Mouse (Mus musculus) megakaryocyte progenitor cell, adult 5-6 weeks (primary cell): ENCODE measurements around the gene Rps15. TPM values are rescaled to one million over a fixed set of nuclear protein-coding genes. Genes with fewer than 3 reads are reported as not detected.

Experiments used
- ATAC-seq: replicated peaks from 2 replicates; pipeline ENCODE4 v1.8.0; 2016; ENCODE audit warnings: mild to moderate bottlenecking, moderate TSS enrichment, inconsistent platforms; ENCODE audit not compliant: poor library complexity
- total RNA-seq, 2 experiments: library from RNA; stranded (forward) in 1 of 2; stranded (reverse) in 1 of 2; fragments of 157-497, 149-512 nt in 1 of 2; fragments of 200-1000 nt in 1 of 2; gene quantifications; 2 replicates each; pipeline versions ENCODE4 v1.2.3 to v1.2.4; 2015 to 2017

Gene Rps15
- total RNA-seq, 2 experiments from 2014 or later: 2,314 to 2,987 TPM

DNA sequence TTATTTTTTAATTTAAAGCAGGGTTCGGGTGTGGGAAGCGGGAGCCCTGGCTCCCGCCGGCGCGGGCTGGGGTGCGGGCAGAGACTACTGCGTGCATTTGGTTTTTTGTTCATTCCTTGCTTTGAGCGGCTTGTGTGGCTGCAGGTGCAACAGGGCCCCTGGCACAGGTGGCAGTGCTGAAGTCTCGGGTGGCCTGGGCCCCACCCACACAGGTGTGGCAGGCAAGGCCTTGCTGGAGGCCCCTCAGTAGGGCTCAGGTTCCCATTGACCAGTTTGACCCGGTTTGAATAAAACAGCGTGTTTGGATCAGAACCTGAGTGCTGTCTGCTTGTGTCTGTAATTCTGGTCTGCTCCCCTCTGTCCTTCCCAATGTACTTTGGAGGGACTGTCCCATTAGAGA, 4.2 kb upstream of the Rps15 start:
- no peak for ATAC-seq

DNA sequence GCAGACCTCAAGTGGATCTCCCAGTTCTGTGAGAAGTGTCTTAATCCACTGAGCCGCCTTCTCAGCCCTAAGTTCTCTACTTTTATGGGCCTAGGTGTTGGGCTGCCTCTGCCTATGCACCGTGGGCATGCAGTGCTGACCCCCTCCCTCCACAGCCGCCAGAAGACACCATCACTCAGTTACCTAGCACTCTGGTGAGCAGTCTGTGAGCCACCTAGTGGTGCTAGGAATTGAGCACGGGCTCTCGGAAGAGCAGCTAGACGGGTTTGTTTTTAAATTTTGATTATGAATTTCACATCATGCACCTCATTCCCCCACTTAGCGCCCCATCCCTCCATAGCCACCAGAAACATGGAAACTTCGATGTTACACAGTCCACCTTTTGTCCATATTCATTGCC, 3.6 kb upstream of the Rps15 start:
- no peak for ATAC-seq

DNA sequence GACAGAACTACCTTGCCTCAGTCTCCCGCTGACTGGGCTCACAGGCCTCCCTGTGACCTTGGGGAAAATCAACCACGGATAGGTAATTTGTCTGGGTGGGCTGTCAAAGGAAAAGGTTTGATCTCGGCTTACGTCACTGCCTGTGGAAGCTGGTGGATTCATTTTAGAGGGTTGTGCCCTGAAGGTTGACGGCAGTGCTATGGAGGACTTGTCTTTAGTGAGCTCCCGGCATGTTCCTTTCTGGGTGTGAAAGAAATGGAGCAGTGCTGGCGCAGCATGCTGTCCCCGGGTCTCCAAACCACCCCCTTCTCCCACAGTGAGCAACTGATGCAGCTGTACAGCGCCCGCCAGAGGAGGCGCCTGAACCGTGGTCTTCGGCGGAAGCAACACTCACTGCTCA, 1.1 kb downstream of the Rps15 start:
- ATAC-seq: no peak

DNA sequence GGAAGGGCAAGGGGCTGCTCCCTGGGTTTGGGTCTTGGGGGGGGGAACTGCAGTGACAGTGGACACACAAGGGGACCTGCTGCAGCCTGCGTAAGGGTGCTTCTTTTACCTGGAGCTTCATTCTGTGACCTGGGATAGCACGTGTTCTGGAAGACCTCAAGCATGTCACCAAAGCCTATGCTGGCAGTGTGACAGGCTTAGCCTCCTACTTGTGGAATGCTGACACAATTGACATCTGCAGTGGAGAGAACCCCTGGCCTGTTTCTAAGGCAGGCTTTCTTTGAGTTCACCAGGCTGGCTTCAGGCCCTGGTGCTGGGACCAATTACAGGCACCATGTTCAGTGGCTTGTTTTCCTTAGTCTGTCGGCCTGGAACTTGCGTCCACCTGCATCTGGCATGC, 2.1 kb downstream of the Rps15 start:
- ATAC-seq: no peak

DNA sequence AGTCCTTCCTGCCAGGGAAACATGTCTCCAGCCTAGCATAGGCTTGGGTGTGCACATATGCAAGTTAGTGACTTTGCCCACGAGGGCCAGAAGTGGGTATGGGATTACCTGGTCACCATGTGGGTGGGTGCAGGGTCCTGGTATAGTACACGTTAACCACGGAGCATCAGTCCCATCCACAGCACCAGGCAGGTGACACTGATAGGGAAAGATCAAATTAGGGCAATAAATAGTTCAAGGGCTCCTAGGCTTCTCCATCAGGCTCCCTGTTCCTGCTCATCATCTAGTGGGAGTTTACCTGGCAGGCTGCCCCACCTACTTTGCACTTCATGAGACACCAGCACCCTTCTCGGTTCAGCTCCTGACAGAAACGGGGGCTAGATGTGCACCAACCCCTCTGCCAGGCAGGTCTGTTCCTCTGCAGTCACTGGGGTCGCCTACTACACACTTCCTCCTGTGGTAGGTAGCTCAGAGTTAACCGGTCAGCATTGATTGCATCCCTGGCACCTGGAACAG, 2.6 kb downstream of the Rps15 start:
- ATAC-seq: no peak

DNA sequence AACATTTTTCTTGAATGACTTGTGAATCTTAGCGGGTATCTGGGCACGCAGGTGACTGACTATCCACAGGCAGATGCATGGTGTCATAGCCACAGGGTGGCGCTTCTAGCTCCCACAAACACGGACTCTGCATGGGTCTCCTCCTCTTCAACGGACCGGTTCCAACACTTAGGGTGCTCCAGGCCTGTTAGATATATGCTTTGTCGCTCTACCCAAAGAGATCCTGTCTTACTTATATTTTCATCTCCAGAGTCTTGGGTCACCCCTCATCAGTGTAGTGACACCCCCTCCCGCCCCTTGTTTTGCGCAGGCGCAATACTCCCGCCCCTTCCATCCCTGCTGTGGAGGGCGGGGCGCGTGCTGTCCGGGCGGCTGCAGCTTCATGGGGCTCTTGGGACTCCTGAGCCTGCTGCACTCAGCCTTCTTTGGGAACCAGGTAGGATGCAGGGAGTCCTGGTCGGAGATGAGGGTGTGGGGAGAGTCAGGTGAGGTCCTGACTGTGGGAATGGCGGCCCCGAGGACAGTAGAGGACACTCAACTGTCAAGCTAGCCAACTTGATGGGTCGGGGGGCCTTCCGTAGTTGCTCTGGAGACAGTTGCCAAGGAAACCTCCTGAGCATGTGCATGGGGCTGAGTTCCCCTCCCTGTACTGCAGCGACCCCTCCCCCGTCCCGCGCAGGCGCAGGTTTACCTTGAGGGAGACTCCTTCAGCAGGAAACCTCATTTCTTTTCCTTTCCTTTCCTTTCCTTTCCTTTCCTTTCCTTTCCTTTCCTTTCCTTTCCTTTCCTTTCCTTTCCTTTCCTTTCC, 3.6 kb downstream of the Rps15 start, which contains the start of gene Apc2:
Gene Apc2 (plus strand): TSS at position 360 of the 808 bp plus-strand sequence.
- peak; percentile 64 for ATAC-seq

DNA sequence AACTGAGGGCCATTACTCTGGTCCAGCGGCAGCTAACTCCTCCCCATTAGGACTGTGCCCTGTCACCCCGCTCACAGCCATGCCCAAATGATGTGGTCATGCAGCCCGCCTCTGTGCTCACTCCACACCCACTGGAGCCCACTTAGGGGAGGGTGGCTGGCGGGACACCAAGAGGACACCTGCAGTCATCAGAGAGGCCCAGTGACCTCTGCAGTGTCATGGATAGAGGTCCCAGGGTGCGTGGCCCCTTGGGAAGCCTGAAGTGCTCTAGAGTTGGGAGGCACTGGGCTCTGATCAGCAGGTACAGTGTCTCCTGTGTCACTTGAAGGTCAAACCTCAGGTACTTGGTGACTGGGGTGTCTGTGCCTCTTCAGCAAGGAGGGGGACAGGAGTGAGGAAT, 4.6 kb downstream of the Rps15 start:
- no peak for ATAC-seq

DNA sequence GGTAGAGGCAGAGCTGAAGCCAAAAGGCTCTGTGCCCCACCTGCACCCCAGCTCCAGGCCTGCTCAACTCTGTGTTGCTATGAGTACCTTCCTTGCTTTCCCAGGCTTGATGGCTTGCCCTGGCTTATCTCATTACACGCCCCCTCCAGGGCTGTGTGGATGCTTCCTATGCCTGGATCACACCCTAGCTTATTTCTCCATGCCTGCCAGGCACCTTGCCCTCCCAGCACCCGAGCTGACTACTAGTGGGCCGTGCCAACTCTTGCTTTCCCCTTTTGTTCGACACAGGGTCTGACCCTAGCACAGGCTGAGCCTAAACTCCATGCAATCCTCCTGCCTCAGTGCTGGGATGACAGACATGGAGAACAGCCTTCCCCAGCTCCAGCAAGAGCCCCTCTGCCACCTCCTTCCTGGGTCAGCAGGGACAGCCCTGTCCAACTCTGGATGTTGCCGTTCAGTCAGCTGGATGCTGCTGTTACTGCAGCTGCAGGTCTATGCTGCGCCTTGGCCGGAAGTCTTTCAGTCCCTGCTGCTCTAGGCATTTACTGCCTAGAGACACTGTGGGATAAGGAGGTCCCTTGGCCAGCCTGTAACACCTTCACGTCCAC, 5.4 kb downstream of the Rps15 start:
- no peak for ATAC-seq

DNA sequence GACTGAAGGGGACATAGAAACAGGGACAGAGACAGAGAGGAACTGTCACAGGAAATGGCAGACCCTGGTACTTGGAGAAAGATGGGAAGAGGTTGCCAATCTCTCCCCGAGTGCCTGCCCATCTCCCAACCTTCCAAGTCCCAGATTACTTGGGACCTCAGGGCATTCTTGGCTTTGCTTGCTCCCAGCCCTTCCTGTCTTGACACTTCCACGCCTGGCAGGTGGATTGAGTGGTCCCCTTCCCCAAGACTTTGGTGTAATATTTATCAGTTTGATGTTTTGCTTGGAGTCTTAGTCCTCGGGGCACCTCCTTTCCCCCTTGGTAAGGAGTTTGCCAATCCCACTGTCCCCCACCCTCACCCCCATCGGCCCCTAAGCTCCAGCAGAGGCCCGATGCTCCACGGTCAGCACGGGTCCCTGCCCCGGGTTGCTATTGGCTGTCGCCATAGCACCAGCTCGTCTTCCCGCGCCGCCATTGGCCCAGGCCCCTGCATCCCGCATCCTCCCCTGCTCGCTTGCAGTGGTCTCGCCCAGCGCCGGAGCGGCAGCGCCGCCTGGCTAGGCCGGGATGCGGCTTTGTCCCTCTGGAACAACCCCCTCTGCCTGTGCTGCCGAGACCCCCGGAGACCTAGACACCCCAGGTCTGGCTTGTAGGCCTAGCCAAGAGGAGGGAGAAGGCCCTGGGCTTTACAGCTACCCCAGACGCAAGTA, 6.5 kb downstream of the Rps15 start:
- ATAC-seq: no peak

DNA sequence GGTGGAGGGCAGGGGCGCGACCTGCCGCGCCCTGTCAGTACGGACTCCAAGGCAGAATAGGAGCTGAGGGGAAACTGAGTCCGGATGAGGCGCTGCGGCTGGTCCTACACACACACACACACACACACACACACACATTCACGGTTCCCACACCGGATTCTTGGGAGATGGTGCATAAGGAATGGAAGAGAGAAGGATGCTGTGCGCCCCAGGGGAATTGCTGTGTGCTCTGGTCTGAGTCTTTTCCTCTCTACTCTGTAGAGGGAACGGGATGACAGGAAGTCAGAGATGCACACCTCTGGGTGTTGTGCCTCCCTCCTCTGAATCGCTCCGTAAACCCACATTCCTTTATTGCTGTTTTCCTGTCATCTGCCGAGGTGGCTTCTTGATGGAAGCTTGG, 7.0 kb downstream of the Rps15 start:
- no peak for ATAC-seq

DNA sequence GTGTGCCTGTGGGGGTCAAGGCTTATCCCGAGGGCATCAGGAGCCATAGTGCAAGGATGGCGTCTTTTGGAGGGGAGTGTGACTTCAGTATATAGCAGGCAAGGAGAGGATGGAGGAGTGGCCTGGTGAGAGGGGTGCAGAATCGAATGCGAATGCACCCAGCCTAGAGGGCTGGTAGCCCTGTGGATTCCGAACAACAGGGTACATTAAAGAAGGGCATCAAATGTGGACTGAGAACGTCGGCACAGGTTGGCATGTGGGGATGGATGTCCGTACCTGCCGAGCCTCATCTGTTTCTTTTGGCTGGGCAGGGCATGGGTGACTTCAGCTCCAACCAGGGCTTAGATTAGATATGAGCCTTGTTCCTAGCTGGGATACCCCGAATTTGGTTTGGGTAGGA, 7.6 kb downstream of the Rps15 start:
- no peak for ATAC-seq

DNA sequence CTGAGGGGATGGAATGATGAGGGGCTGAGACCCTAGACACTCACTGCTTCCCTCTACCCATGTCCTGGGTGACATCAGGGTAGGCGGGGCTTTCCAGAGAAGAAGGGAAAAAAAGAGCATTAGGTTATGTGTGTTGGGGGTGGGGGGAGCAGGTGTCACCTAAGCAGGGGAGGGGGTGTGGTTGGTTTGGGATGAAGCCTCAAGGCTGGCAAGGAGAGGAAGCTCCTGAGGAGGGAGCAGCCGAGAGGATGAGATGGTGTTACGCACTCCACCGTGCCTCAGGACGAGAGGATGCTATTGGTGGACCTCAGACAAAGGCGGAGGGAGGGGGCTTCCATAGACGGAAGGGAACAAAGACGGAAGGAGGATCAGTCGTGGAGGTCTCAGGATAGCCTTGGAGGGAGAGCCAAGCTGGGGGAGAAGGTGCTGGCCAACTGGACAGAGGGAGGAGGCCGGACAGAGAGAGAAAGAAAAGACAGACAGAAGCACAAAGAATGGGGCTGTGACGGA, 8.5 kb downstream of the Rps15 start:
- ATAC-seq: no peak

DNA sequence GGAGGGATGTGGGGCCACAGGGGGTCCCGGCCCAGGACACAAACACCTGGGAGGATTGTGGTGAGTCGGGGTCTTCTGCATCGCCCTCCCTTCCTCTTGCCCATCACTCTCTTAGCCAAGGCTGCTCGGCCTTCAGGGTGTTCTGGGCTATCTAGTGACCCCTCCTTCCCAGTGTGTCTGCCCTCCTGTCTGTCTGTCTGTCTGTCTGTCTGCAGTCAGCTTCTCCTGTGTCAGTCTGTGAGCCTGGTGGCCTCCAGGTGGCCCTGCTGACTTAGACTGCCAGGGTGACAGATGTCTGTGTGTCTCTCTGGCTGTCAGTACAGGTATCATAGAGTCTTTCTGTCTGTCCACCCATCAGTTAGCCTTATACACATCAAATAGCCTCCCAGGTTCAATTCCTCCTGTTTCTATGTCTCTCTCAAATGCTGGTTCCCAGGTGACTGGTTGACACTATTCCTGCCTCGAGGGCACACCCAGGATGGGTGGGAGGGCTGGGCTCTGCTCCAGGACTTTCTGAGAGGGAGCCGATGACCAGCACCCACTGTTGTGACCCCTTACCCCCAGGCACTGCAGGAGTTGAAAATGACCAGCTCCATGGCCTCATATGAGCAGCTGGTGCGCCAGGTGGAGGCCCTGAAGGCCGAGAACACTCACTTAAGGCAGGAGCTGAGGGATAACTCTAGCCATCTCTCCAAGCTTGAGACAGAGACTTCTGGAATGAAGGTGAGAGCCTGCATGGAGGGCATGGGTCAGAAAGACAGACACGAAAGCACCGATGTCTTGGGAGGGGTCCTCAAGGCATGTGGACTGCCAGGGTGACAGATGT, 9.2 kb downstream of the Rps15 start:
- ATAC-seq: no peak

DNA sequence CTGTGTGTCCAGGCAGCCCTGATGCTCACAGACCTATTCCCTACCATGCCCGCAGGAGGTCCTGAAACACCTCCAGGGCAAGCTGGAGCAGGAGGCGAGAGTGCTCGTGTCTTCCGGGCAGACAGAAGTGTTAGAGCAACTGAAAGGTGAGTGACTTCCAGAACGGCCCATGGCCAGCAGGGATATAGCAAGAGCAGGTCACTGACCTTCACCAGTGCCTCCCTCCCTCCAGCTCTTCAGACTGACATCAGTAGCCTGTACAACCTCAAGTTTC, 9.8 kb downstream of the Rps15 start:
- ATAC-seq: no peak

DNA sequence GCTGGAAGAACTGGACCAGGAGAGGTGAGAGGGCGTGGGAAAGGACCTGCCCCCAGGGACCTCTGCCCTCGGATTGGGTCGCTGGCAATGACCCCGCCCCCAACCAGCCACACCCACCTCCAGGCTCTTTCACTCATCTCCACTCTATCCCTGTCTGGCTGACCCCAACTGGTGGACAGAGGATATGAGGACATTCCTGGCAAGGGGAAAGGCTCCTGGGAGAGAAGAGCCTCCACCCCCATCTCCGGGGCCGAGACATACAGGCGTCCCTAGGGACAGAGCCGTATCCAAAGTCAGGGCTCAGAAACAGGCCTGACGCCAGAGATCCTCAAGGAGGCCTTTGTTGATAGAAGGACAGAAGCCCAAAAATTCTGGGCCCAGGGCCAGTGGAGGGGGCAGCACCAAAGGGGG, 10.2 kb downstream of the Rps15 start:
- no peak for ATAC-seq

DNA sequence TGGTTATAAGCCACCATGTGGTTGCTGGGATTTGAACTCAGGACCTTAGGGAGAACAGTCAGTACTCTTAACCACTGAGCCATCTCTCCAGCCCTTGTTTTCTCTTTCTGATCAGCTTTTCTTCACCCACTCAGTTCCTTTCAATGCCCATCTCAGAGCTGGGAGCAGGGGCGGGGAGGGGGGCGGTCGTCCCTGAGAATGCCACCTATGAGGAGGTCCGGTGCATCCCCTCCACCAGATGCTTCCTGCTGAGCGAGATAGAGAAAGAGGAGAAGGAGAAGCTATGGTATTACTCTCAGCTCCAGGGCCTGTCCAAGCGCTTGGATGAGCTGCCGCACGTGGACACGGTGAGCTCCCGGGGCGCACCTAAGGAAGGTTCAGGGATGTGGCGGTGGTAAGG, 12.2 kb downstream of the Rps15 start:
- ATAC-seq: peak; percentile 29

DNA sequence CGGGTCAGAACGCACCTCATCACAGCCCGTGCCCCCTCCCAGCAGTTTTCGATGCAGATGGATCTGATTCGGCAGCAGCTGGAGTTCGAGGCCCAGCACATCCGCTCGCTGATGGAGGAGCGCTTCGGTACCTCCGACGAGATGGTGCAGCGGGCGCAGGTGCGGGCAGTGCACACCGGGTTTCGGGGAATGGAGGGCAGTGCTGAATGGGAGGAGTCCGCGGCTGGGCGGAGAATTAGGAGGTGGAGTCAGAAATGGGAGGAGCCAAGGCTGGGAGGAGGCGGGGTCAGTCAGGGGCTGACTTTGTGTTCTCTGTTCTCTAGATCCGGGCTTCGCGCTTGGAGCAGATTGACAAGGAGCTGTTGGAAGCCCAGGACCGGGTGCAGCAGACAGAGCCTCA, 12.6 kb downstream of the Rps15 start:
- peak; percentile 95 for ATAC-seq

DNA sequence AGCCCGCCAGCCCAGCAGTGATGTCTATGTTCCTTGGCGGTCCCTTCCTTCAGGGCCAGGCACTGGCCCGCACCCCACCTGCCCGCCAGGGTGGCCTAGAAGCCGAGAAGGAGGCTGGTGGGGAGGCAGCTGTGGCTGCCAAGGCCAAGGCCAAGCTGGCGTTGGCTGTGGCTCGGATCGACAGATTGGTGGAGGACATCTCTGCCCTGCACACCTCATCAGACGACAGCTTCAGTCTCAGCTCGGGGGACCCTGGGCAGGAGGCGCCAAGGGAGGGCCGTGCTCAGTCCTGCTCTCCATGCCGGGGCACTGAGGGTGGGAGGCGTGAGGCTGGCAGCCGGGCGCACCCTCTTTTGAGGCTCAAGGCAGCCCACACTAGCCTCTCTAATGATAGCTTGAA, 19.3 kb downstream of the Rps15 start:
- no peak for ATAC-seq

DNA sequence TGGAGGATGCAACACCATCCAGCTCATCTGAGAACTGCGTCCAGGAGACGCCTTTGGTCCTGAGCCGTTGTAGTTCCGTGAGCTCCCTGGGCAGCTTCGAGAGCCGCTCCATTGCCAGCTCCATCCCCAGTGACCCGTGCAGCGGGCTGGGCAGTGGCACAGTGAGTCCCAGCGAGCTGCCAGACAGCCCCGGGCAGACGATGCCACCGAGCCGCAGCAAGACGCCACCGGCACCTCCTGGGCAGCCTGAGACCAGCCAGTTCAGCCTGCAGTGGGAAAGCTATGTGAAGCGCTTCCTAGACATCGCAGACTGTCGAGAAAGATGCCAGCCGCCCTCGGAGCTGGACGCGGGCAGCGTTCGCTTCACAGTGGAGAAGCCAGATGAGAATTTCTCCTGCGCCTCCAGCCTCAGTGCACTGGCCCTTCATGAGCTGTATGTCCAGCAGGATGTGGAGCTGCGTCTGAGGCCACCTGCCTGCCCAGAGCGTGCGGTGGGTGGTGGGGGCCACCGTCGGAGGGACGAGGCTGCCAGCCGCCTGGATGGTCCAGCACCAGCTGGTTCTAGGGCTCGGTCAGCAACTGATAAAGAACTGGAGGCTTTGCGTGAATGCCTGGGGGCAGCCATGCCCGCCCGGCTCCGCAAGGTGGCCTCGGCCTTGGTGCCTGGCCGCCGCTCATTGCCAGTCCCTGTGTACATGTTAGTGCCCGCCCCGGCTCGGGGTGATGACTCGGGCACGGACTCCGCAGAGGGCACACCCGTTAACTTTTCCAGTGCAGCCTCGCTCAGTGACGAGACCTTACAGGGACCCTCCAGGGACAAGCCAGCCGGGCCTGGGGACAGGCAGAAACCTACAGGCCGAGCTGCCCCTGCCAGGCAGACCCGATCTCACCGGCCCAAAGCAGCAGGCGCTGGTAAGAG, 20.6 kb downstream of the Rps15 start:
- no peak for ATAC-seq

DNA sequence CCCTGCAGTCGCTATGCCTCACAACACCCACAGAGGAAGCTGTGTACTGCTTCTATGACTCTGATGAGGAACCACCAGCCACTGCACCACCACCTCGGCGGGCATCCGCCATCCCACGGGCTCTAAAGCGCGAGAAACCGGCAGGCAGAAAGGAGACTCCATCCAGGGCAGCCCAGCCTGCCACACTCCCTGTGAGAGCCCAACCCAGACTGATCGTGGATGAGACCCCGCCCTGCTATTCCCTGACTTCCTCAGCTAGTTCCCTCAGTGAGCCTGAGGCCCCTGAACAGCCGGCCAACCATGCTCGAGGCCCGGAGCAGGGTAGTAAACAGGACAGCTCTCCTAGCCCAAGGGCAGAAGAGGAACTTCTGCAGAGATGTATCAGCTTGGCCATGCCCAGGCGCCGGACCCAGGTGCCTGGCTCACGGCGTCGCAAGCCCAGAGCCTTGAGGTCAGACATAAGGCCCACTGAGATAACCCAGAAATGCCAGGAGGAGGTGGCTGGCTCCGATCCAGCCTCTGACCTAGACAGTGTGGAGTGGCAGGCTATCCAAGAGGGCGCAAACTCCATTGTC, 21.5 kb downstream of the Rps15 start:
- ATAC-seq: peak; percentile 41
